Mouse (Mus musculus): ENCODE measurements around the gene Ak3.
A peak's percentile ranks its signal among the peaks of the same experiment; 100 is the strongest.

The Ak3 gene

GRCm38 (mm10) chr19:29045369-29045768, 2.4 kb downstream of the Ak3 start:
- no peak for DNase-seq (ENCODE audit: extremely low read depth, insufficient read length, low spot score)

- DNase-seq (ENCODE audit: extremely low read depth, insufficient read length, low spot score), result no peak
These were observed 3.4 kb downstream of the Ak3 start for GRCm38 (mm10) chr19:29044353-29044768.

- DNase-seq (ENCODE audit: extremely low read depth, insufficient read length, low spot score), result peak; percentile 27
These were observed 5.1 kb downstream of the Ak3 start for GRCm38 (mm10) chr19:29042647-29043046.

- DNase-seq (ENCODE audit: extremely low read depth, insufficient read length, low spot score), result no peak
These were observed 5.6 kb downstream of the Ak3 start for GRCm38 (mm10) chr19:29042143-29042542.

GRCm38 (mm10) chr19:29040206-29040605, 7.6 kb downstream of the Ak3 start:
- no peak for DNase-seq (ENCODE audit: extremely low read depth, insufficient read length, low spot score)

- no peak for DNase-seq (ENCODE audit: extremely low read depth, insufficient read length, low spot score)
These were observed 8.4 kb downstream of the Ak3 start for GRCm38 (mm10) chr19:29039334-29039733.

- DNase-seq (ENCODE audit: extremely low read depth, insufficient read length, low spot score), result no peak
These were observed 10.2 kb downstream of the Ak3 start for GRCm38 (mm10) chr19:29037541-29037940.

- DNase-seq (ENCODE audit: extremely low read depth, insufficient read length, low spot score), result no peak
These were observed 10.7 kb downstream of the Ak3 start for GRCm38 (mm10) chr19:29037026-29037425.

GRCm38 (mm10) chr19:29032662-29033061, 15.1 kb downstream of the Ak3 start:
- no peak for DNase-seq (ENCODE audit: extremely low read depth, insufficient read length, low spot score)

- no peak for DNase-seq (ENCODE audit: extremely low read depth, insufficient read length, low spot score)
These were observed 16.0 kb downstream of the Ak3 start for GRCm38 (mm10) chr19:29031788-29032187.

GRCm38 (mm10) chr19:29024391-29024947, 23.3 kb downstream of the Ak3 start:
- no peak for DNase-seq (ENCODE audit: extremely low read depth, insufficient read length, low spot score)

GRCm38 (mm10) chr19:29021754-29022345, 25.9 kb downstream of the Ak3 start:
- no peak for DNase-seq (ENCODE audit: extremely low read depth, insufficient read length, low spot score)

GRCm38 (mm10) chr19:29019647-29020046, 28.1 kb downstream of the Ak3 start:
- DNase-seq (ENCODE audit: extremely low read depth, insufficient read length, low spot score), result no peak

GRCm38 (mm10) chr19:29016786-29017185, 31.0 kb downstream of the Ak3 start:
- no peak for DNase-seq (ENCODE audit: extremely low read depth, insufficient read length, low spot score)

GRCm38 (mm10) chr19:29016204-29016765, 31.5 kb downstream of the Ak3 start:
- DNase-seq (ENCODE audit: extremely low read depth, insufficient read length, low spot score), result no peak

GRCm38 (mm10) chr19:29015410-29016203, 32.2 kb downstream of the Ak3 start:
- no peak for DNase-seq (ENCODE audit: extremely low read depth, insufficient read length, low spot score)

- DNase-seq (ENCODE audit: extremely low read depth, insufficient read length, low spot score), result no peak
These were observed 33.2 kb downstream of the Ak3 start for GRCm38 (mm10) chr19:29014466-29015055.

GRCm38 (mm10) chr19:29011355-29011990, 36.3 kb downstream of the Ak3 start:
- no peak for DNase-seq (ENCODE audit: extremely low read depth, insufficient read length, low spot score)

GRCm38 (mm10) chr19:29009046-29009445, 38.7 kb downstream of the Ak3 start:
- no peak for DNase-seq (ENCODE audit: extremely low read depth, insufficient read length, low spot score)

GRCm38 (mm10) chr19:29008069-29008706, 39.6 kb downstream of the Ak3 start:
- DNase-seq (ENCODE audit: extremely low read depth, insufficient read length, low spot score), result no peak
